Mouse (Mus musculus): ENCODE data around the gene Zfp365. TPM values are rescaled to one million over a fixed set of nuclear protein-coding genes. Genes with fewer than 3 reads are reported as not detected.

The Zfp365 gene
- polyA plus RNA-seq, 1 experiment from 2014 or later = 1.3 TPM

GRCm38 (mm10) chr10:67862331-67862730 is 50.1 kb downstream of the Zfp365 start:
- H3K9me3 ChIP-seq (replicated peaks; ENCODE audit: control insufficient read depth, low read length) = no peaks in the 10 kb centered on the region
- no peaks in the 10 kb centered on the region for H3K36me3 ChIP-seq (ENCODE audit: control insufficient read depth, insufficient read depth, low read length)
- ATAC-seq (ENCODE audit: insufficient read depth, low FRiP score) = no peak
- H3K4me1 ChIP-seq (ENCODE audit: control insufficient read depth, insufficient read depth, low read length) = no peaks in the 10 kb centered on the region
- 0 out of 2 replicates have a peak overlapping the region, but pooled peaks have one; percentile 24 for H3K4me2 ChIP-seq (ENCODE audit: low read depth, low read length)
- H3K27ac ChIP-seq (ENCODE audit: low read length) = no peak overlapping the region
- WGBS = 18% methylated on average over 7 of the region's 7 CpGs
- H3K27me3 ChIP-seq (ENCODE audit: control insufficient read depth, insufficient read depth, low read length) = no peaks in the 10 kb centered on the region
- no peak overlapping the region for H3K9ac ChIP-seq (ENCODE audit: low read length)
- H3K4me3 ChIP-seq (replicated peaks; ENCODE audit: low read length) = no peak overlapping the region

- WGBS = 14% methylated on average over 8 of the region's 8 CpGs
- Histone ChIP-seq H3K4me3 (replicated peaks; ENCODE audit: low read length) (no peak overlapping the region), H3K9ac (ENCODE audit: low read length) (no peak overlapping the region), H3K4me2 (ENCODE audit: low read depth, low read length) (no peak overlapping the region), H3K9me3 (replicated peaks; ENCODE audit: control insufficient read depth, low read length) (no peaks in the 10 kb centered on the region), H3K27me3 (ENCODE audit: control insufficient read depth, insufficient read depth, low read length) (no peaks in the 10 kb centered on the region), H3K36me3 (ENCODE audit: control insufficient read depth, insufficient read depth, low read length) (no peaks in the 10 kb centered on the region), H3K4me1 (ENCODE audit: control insufficient read depth, insufficient read depth, low read length) (no peaks in the 10 kb centered on the region), H3K27ac (ENCODE audit: low read length) (no peak overlapping the region)
- ATAC-seq (ENCODE audit: insufficient read depth, low FRiP score) = 0 out of 2 replicates have a peak, but pooled peaks have one; percentile 29
These were observed 53.6 kb downstream of the Zfp365 start for GRCm38 (mm10) chr10:67858878-67859277.

GRCm38 (mm10) chr10:67857561-67857906 is 54.9 kb downstream of the Zfp365 start:
- 75% methylated on average over 4 of the region's 4 CpGs for whole genome bisulfite sequencing

GRCm38 (mm10) chr10:67856791-67857560 is 55.5 kb downstream of the Zfp365 start:
- no peak for ATAC-seq (ENCODE audit: insufficient read depth, low FRiP score)
- Histone ChIP-seq H3K4me2 (ENCODE audit: low read depth, low read length) (no peak overlapping the region), H3K36me3 (ENCODE audit: control insufficient read depth, insufficient read depth, low read length) (no peaks in the 10 kb centered on the region), H3K4me3 (replicated peaks; ENCODE audit: low read length) (no peak overlapping the region), H3K9ac (ENCODE audit: low read length) (no peak overlapping the region), H3K27ac (ENCODE audit: low read length) (no peak overlapping the region), H3K4me1 (ENCODE audit: control insufficient read depth, insufficient read depth, low read length) (no peaks in the 10 kb centered on the region), H3K27me3 (ENCODE audit: control insufficient read depth, insufficient read depth, low read length) (no peaks in the 10 kb centered on the region), H3K9me3 (replicated peaks; ENCODE audit: control insufficient read depth, low read length) (no peaks in the 10 kb centered on the region)
- WGBS = 87% methylated on average over 14 of the region's 14 CpGs

More at GRCm38 (mm10) chr10:67857561-67857906, 54.9 kb downstream of the Zfp365 start:
- H3K4me3 ChIP-seq (replicated peaks; ENCODE audit: low read length) = no peak overlapping the region
- H3K27ac ChIP-seq (ENCODE audit: low read length) = no peak overlapping the region
- no peaks in the 10 kb centered on the region for H3K27me3 ChIP-seq (ENCODE audit: control insufficient read depth, insufficient read depth, low read length)
- no peak for ATAC-seq (ENCODE audit: insufficient read depth, low FRiP score)
- H3K4me2 ChIP-seq (ENCODE audit: low read depth, low read length) = no peak overlapping the region
- no peaks in the 10 kb centered on the region for H3K9me3 ChIP-seq (replicated peaks; ENCODE audit: control insufficient read depth, low read length)
- no peak overlapping the region for H3K9ac ChIP-seq (ENCODE audit: low read length)
- H3K4me1 ChIP-seq (ENCODE audit: control insufficient read depth, insufficient read depth, low read length) = no peaks in the 10 kb centered on the region
- no peaks in the 10 kb centered on the region for H3K36me3 ChIP-seq (ENCODE audit: control insufficient read depth, insufficient read depth, low read length)

GRCm38 (mm10) chr10:67855760-67856159 is 56.7 kb downstream of the Zfp365 start:
- Histone ChIP-seq H3K27me3 (ENCODE audit: control insufficient read depth, insufficient read depth, low read length) (no peaks in the 10 kb centered on the region), H3K9ac (ENCODE audit: low read length) (no peak overlapping the region), H3K36me3 (ENCODE audit: control insufficient read depth, insufficient read depth, low read length) (no peaks in the 10 kb centered on the region), H3K4me2 (ENCODE audit: low read depth, low read length) (no peak overlapping the region), H3K27ac (ENCODE audit: low read length) (no peak overlapping the region), H3K4me3 (replicated peaks; ENCODE audit: low read length) (no peak overlapping the region), H3K4me1 (ENCODE audit: control insufficient read depth, insufficient read depth, low read length) (no peaks in the 10 kb centered on the region), H3K9me3 (replicated peaks; ENCODE audit: control insufficient read depth, low read length) (no peaks in the 10 kb centered on the region)
- 51% methylated on average over 5 of the region's 5 CpGs for WGBS
- ATAC-seq (ENCODE audit: insufficient read depth, low FRiP score) = no peak

- no peak for ATAC-seq (ENCODE audit: insufficient read depth, low FRiP score)
- H3K4me2 ChIP-seq (ENCODE audit: low read depth, low read length) = no peak overlapping the region
- H3K36me3 ChIP-seq (ENCODE audit: control insufficient read depth, insufficient read depth, low read length) = no peaks in the 10 kb centered on the region
- H3K27me3 ChIP-seq (ENCODE audit: control insufficient read depth, insufficient read depth, low read length) = no peaks in the 10 kb centered on the region
- 67% methylated on average over 6 of the region's 6 CpGs for WGBS
- H3K9me3 ChIP-seq (replicated peaks; ENCODE audit: control insufficient read depth, low read length) = no peaks in the 10 kb centered on the region
- H3K4me3 ChIP-seq (replicated peaks; ENCODE audit: low read length) = no peak overlapping the region
- H3K27ac ChIP-seq (ENCODE audit: low read length) = no peak overlapping the region
- no peaks in the 10 kb centered on the region for H3K4me1 ChIP-seq (ENCODE audit: control insufficient read depth, insufficient read depth, low read length)
- H3K9ac ChIP-seq (ENCODE audit: low read length) = no peak overlapping the region
These were observed 60.1 kb downstream of the Zfp365 start for GRCm38 (mm10) chr10:67852411-67852810.

- no peaks in the 10 kb centered on the region for H3K27me3 ChIP-seq (ENCODE audit: control insufficient read depth, insufficient read depth, low read length)
- H3K9ac ChIP-seq (ENCODE audit: low read length) = no peak overlapping the region
- ATAC-seq (ENCODE audit: insufficient read depth, low FRiP score) = no peak
- 63% methylated on average over 6 of the region's 6 CpGs for WGBS
- no peaks in the 10 kb centered on the region for H3K36me3 ChIP-seq (ENCODE audit: control insufficient read depth, insufficient read depth, low read length)
- H3K9me3 ChIP-seq (replicated peaks; ENCODE audit: control insufficient read depth, low read length) = no peaks in the 10 kb centered on the region
- H3K4me2 ChIP-seq (ENCODE audit: low read depth, low read length) = no peak overlapping the region
- no peak overlapping the region for H3K4me3 ChIP-seq (replicated peaks; ENCODE audit: low read length)
- no peaks in the 10 kb centered on the region for H3K4me1 ChIP-seq (ENCODE audit: control insufficient read depth, insufficient read depth, low read length)
- no peak overlapping the region for H3K27ac ChIP-seq (ENCODE audit: low read length)
These were observed 61.4 kb downstream of the Zfp365 start for GRCm38 (mm10) chr10:67851079-67851478.

GRCm38 (mm10) chr10:67846016-67846650 is 66.3 kb downstream of the Zfp365 start:
- H3K9me3 ChIP-seq (replicated peaks; ENCODE audit: control insufficient read depth, low read length) = no peaks in the 10 kb centered on the region
- H3K27me3 ChIP-seq (ENCODE audit: control insufficient read depth, insufficient read depth, low read length) = no peaks in the 10 kb centered on the region
- peak; percentile 40; the same call in 1 of the 2 replicates for ATAC-seq (ENCODE audit: insufficient read depth, low FRiP score)
- WGBS = 71% methylated on average over 14 of the region's 14 CpGs
- H3K27ac ChIP-seq (ENCODE audit: low read length) = no peak overlapping the region; the same call in 1 of the 2 replicates
- no peak overlapping the region for H3K9ac ChIP-seq (ENCODE audit: low read length)
- H3K4me1 ChIP-seq (ENCODE audit: control insufficient read depth, insufficient read depth, low read length) = no peaks in the 10 kb centered on the region
- no peak overlapping the region for H3K4me2 ChIP-seq (ENCODE audit: low read depth, low read length)
- H3K36me3 ChIP-seq (ENCODE audit: control insufficient read depth, insufficient read depth, low read length) = no peaks in the 10 kb centered on the region
- H3K4me3 ChIP-seq (replicated peaks; ENCODE audit: low read length) = no peak overlapping the region

- Histone ChIP-seq H3K4me3 (replicated peaks; ENCODE audit: low read length) (no peak overlapping the region), H3K4me1 (ENCODE audit: control insufficient read depth, insufficient read depth, low read length) (no peaks in the 10 kb centered on the region), H3K27me3 (ENCODE audit: control insufficient read depth, insufficient read depth, low read length) (no peaks in the 10 kb centered on the region), H3K9ac (ENCODE audit: low read length) (no peak overlapping the region), H3K36me3 (ENCODE audit: control insufficient read depth, insufficient read depth, low read length) (no peaks in the 10 kb centered on the region), H3K27ac (ENCODE audit: low read length) (no peak overlapping the region), H3K4me2 (ENCODE audit: low read depth, low read length) (no peak overlapping the region), H3K9me3 (replicated peaks; ENCODE audit: control insufficient read depth, low read length) (no peaks in the 10 kb centered on the region)
- WGBS = 80% methylated on average over 10 of the region's 10 CpGs
- no peak for ATAC-seq (ENCODE audit: insufficient read depth, low FRiP score)
These were observed 70.9 kb downstream of the Zfp365 start for GRCm38 (mm10) chr10:67841596-67841995.
